Mouse (Mus musculus): ENCODE measurements around the gene Cd84. TPM values are rescaled to one million over a fixed set of nuclear protein-coding genes. Genes with fewer than 3 reads are reported as not detected.
"Not testable (repeated sequence)": the region's sequence is repeated elsewhere in the genome, so short reads cannot be mapped to it uniquely, and the experiment has no call there.

Cd84 gene
- polyA plus RNA-seq, 1 experiment from 2014 or later: 2.1 TPM

DNA sequence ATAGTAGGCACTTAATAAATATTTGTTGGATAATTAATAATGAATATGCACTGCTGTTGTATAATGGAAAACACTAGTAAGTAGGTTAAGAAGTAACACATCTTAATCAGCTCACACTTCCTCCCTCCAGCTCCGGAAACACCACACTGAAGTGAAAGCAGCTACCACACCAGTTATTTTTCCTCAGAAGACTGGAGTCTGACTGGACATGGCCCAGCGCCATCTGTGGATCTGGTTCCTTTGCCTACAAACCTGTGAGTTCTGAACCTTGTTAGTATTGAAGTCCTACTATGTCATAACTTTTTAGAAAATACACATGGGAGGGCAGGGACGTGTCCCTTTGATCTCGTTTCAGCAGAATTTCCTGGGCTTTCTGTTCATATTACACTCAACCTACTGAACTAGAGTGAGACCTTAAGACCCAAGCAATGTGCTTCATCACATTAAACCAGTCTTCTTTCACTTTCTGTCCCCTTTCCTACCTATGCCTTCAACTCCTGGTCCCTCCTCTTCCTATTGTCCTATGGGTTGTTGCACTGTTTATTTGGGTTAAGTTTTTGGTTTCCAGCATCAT is 1.0 kb downstream of the Cd84 start:
- Histone ChIP-seq H3K9ac (no peak overlapping the region), H3K4me2 (no peak overlapping the region), H3K27me3 (no peaks in the 10 kb centered on the region), H3K4me3 (no peak overlapping the region), H3K4me1 (no peaks in the 10 kb centered on the region), H3K36me3 (no peaks in the 10 kb centered on the region), H3K9me3 (no peaks in the 10 kb centered on the region), H3K27ac (no peak overlapping the region)
- WGBS: 66% methylated on average over 4 of the region's 4 CpGs
- no peak for ATAC-seq (ENCODE audit: borderline replicate concordance, extremely low read depth, low FRiP score, low TSS enrichment)

- H3K4me1 ChIP-seq: no peaks in the 10 kb centered on the region
- H3K9ac ChIP-seq: no peak overlapping the region
- no peaks in the 10 kb centered on the region for H3K27me3 ChIP-seq
- WGBS: 68% methylated on average over 5 of the region's 5 CpGs
- H3K27ac ChIP-seq: no peak overlapping the region
- H3K4me3 ChIP-seq: no peak overlapping the region
- H3K9me3 ChIP-seq: no peaks in the 10 kb centered on the region
- H3K4me2 ChIP-seq: no peak overlapping the region
- ATAC-seq (ENCODE audit: borderline replicate concordance, extremely low read depth, low FRiP score, low TSS enrichment): no peak
- no peaks in the 10 kb centered on the region for H3K36me3 ChIP-seq
Observed at GRCm38 (mm10) chr1:171845035-171845754, 5.7 kb downstream of the Cd84 start.

DNA sequence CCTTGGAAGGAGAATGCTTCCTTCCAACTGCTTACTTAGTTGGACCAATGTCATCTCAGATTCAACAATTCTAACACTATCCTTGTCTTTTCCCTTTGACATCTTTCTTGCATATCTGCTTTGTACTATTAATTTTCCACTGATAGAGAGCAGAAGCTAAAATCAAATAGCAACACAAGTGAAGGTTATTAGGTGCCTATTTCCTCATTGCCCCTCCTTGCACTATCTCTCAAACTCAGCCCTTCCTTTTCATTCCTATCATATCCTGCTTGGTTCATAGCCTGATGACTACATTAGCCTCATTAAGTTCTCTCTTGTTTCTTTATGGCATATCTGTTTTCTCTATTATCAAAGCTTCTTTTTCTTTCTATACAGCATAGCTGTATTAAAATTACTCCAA is 8.7 kb downstream of the Cd84 start:
- H3K4me3 ChIP-seq: no peak overlapping the region
- H3K9ac ChIP-seq: no peak overlapping the region
- H3K27me3 ChIP-seq: no peaks in the 10 kb centered on the region
- H3K4me2 ChIP-seq: no peak overlapping the region
- no peak overlapping the region for H3K27ac ChIP-seq
- H3K36me3 ChIP-seq: no peaks in the 10 kb centered on the region
- no peak for ATAC-seq (ENCODE audit: borderline replicate concordance, extremely low read depth, low FRiP score, low TSS enrichment)
- no peaks in the 10 kb centered on the region for H3K4me1 ChIP-seq
- H3K9me3 ChIP-seq: no peaks in the 10 kb centered on the region

- no peak overlapping the region for H3K27ac ChIP-seq
- H3K36me3 ChIP-seq: no peaks in the 10 kb centered on the region
- no peaks in the 10 kb centered on the region for H3K9me3 ChIP-seq
- ATAC-seq (ENCODE audit: borderline replicate concordance, extremely low read depth, low FRiP score, low TSS enrichment): no peak
- WGBS: 72% methylated on average over 4 of the region's 4 CpGs
- H3K27me3 ChIP-seq: no peaks in the 10 kb centered on the region
- no peaks in the 10 kb centered on the region for H3K4me1 ChIP-seq
- no peak overlapping the region for H3K4me2 ChIP-seq
- H3K9ac ChIP-seq: no peak overlapping the region
- H3K4me3 ChIP-seq: no peak overlapping the region
Observed at GRCm38 (mm10) chr1:171848757-171849156, 9.3 kb downstream of the Cd84 start.

DNA sequence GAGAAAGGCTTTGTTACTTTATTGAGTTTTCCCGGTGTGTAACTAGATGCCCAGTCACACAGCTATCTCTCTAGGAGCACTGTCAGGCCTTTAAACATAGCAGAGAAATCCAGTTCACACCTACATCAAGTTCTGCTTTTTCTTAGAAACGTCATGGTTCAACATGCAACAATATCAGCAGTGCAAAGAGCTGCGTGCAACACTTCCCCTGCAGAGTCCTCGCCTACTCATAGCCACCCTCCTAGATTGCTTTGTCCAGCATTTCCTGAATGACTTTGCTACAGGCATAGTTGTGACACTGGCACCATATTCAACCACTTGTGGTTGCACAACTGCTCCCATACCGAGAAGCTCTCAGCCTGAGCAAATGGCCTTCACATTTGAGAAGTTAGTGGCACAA is 10.0 kb downstream of the Cd84 start:
- ATAC-seq (ENCODE audit: borderline replicate concordance, extremely low read depth, low FRiP score, low TSS enrichment): no peak
- H3K9me3 ChIP-seq: no peaks in the 10 kb centered on the region
- no peak overlapping the region for H3K9ac ChIP-seq
- no peak overlapping the region for H3K4me2 ChIP-seq
- H3K27me3 ChIP-seq: no peaks in the 10 kb centered on the region
- no peaks in the 10 kb centered on the region for H3K36me3 ChIP-seq
- no peak overlapping the region for H3K4me3 ChIP-seq
- 81% methylated on average over 5 of the region's 5 CpGs for WGBS
- no peak overlapping the region for H3K27ac ChIP-seq
- H3K4me1 ChIP-seq: no peaks in the 10 kb centered on the region

- H3K4me2 ChIP-seq: no peak overlapping the region
- no peak overlapping the region for H3K9ac ChIP-seq
- ATAC-seq (ENCODE audit: borderline replicate concordance, extremely low read depth, low FRiP score, low TSS enrichment): no peak
- H3K4me3 ChIP-seq: no peak overlapping the region
- 74% methylated on average over 4 of the region's 4 CpGs for WGBS
- H3K36me3 ChIP-seq: no peaks in the 10 kb centered on the region
- H3K27ac ChIP-seq: no peak overlapping the region
- no peaks in the 10 kb centered on the region for H3K4me1 ChIP-seq
- no peaks in the 10 kb centered on the region for H3K9me3 ChIP-seq
- no peaks in the 10 kb centered on the region for H3K27me3 ChIP-seq
Observed at GRCm38 (mm10) chr1:171865467-171865866, 26.0 kb downstream of the Cd84 start.

- Histone ChIP-seq H3K27me3 (no peaks in the 10 kb centered on the region), H3K36me3 (no peaks in the 10 kb centered on the region), H3K4me3 (no peak overlapping the region), H3K4me1 (no peaks in the 10 kb centered on the region), H3K9ac (no peak overlapping the region), H3K27ac (no peak overlapping the region), H3K9me3 (no peaks in the 10 kb centered on the region), H3K4me2 (no peak overlapping the region)
- ATAC-seq (ENCODE audit: borderline replicate concordance, extremely low read depth, low FRiP score, low TSS enrichment): no peak
- WGBS: 81% methylated on average over 1 of the region's 1 CpGs
Observed at GRCm38 (mm10) chr1:171886989-171887388, 47.5 kb downstream of the Cd84 start.

DNA sequence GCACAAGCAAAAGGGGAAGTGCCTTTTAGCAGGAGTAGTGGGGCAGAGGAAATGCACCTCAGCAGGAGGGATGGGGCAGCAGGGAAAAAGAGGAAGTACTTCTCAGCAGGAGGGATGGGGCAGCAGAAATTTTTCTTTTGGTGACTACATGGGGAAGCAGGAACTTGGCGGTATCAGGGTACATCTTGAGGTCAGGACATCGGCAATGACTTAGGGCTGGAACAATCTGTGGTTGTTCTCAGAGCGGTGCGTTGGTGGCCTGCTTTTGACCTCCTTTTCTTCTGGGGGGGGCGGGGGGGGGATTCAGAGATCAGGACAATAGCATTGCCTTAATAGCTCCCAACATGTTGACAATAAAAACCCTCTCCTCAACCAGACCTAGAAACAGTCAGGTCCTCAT is 55.9 kb downstream of the Cd84 start, which contains the start of gene Gm10521:
Gene Gm10521, plus strand, starts transcription at position 301 of the 400 bp plus-strand sequence.
- H3K4me1 ChIP-seq: not testable (repeated sequence)

DNA sequence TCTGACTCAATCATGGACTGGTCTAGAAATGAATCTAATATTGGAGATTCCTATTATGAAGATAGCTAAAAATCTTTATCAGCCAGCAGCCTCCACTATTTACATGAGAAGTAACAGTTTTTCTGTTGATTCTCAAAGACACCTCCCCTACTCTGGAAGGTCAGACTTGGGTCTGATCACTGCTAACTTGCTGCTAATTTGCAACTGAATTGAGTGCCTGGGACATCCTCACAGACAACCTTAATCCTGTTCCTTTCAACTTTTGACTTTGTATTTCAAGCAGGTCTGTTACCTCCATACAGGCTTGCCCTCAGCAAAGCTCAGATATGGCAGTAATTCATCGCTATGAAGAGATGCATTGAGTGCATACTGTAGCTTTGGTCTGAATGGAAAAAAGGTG is 64.5 kb downstream of the Cd84 start:
- Histone ChIP-seq H3K27me3 (no peaks in the 10 kb centered on the region), H3K36me3 (no peaks in the 10 kb centered on the region), H3K27ac (no peak overlapping the region), H3K9me3 (no peaks in the 10 kb centered on the region), H3K4me3 (no peak overlapping the region), H3K9ac (no peak overlapping the region), H3K4me1 (no peaks in the 10 kb centered on the region), H3K4me2 (no peak overlapping the region)
- ATAC-seq (ENCODE audit: borderline replicate concordance, extremely low read depth, low FRiP score, low TSS enrichment): no peak
- 65% methylated on average over 1 of the region's 1 CpGs for WGBS

More for the DNA sequence above, 55.9 kb downstream of the Cd84 start, which contains the start of gene Gm10521:
- not testable (repeated sequence) for H3K27me3 ChIP-seq; H3K9me3 ChIP-seq; H3K9ac ChIP-seq; H3K27ac ChIP-seq; H3K36me3 ChIP-seq; H3K4me3 ChIP-seq; ATAC-seq (ENCODE audit: borderline replicate concordance, extremely low read depth, low FRiP score, low TSS enrichment); H3K4me2 ChIP-seq
- WGBS: 87% methylated on average over 5 of the region's 5 CpGs

DNA sequence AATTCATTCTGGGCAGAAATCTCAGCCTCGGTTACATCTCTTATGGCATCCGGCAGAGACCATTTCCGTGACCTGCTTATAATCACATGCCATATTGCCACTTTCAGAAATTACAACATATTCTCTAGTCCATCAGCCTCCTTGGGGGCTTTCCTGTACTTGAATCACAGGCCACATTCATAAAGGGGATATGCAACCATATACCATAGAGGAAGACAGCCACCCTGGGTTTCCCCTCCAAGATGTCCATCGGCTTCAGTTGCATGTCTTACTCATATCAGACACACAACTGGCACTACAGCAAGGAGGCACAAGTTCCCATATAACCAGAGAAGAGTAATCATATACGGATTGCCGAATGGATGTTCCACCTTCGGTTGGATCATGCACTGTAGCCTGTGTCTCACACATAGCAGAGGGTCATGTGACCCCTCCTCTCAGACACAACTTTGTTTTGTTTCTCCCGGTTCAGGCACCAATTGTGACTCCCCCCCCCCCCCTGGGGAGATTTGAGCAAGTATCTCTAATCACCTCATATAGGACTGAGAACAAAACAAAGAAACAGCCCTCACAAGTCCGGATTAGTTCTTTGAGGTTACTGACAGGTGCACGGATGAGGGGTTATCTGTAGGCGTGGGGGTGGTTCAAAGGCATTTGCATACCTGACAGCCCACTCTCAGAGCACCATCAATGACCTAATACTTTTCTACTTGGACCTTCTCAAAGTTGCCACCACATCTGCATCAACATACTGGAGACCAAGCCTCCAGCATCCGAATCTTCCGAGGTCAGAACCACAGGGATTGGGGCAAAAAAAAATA is 76.4 kb downstream of the Cd84 start:
- H3K4me3 ChIP-seq: no peak overlapping the region
- no peak overlapping the region for H3K27ac ChIP-seq
- no peak overlapping the region for H3K9ac ChIP-seq
- H3K36me3 ChIP-seq: no peaks in the 10 kb centered on the region
- H3K4me2 ChIP-seq: no peak overlapping the region
- H3K27me3 ChIP-seq: no peaks in the 10 kb centered on the region
- ATAC-seq (ENCODE audit: borderline replicate concordance, extremely low read depth, low FRiP score, low TSS enrichment): no peak
- H3K9me3 ChIP-seq: no peaks in the 10 kb centered on the region
- no peaks in the 10 kb centered on the region for H3K4me1 ChIP-seq
- WGBS: 78% methylated on average over 13 of the region's 13 CpGs

- Histone ChIP-seq H3K4me1 (no peaks in the 10 kb centered on the region), H3K27me3 (no peaks in the 10 kb centered on the region), H3K4me2 (no peak within 1 kb of the TSS), H3K4me3 (no peak within 1 kb of the TSS), H3K9me3 (no peaks in the 10 kb centered on the region), H3K36me3 (no peaks in the 10 kb centered on the region), H3K9ac (no peak within 1 kb of the TSS), H3K27ac (no peak within 1 kb of the TSS)
- 65% methylated on average over 14 of the region's 14 CpGs for WGBS
- ATAC-seq (ENCODE audit: borderline replicate concordance, extremely low read depth, low FRiP score, low TSS enrichment): no peak
Observed at GRCm38 (mm10) chr1:171917305-171918039, 78.0 kb downstream of the Cd84 start, which contains the start of gene Slamf6. Slamf6 (plus strand) TSS chr1:171917515.
